Mouse (Mus musculus) spleen, adult 12 weeks (tissue): ENCODE measurements around the gene Lancl3.
A peak's percentile ranks its signal among the peaks of the same experiment; 100 is the strongest.

Experiments used
- DNase-seq: peaks from one replicate; pipeline ENCODE4 v3.0.0; 2022; ENCODE audit warnings: low spot score

Gene Lancl3

GRCm38 (mm10) chrX:9199761-9200371 is at the start of gene Lancl3:
Lancl3 (plus strand) TSS chrX:9199902.
- no peak for DNase-seq

- DNase-seq: no peak
Measured at GRCm38 (mm10) chrX:9179011-9179410, 20.7 kb upstream of the Lancl3 start.

GRCm38 (mm10) chrX:9181570-9181969 is 18.1 kb upstream of the Lancl3 start:
- no peak for DNase-seq

- DNase-seq: no peak
Measured at GRCm38 (mm10) chrX:9200380-9200917, 747 bp downstream of the Lancl3 start.

GRCm38 (mm10) chrX:9201954-9202353 is 2.3 kb downstream of the Lancl3 start:
- DNase-seq: no peak

GRCm38 (mm10) chrX:9202781-9203405 is 3.2 kb downstream of the Lancl3 start:
- DNase-seq: no peak

GRCm38 (mm10) chrX:9205121-9205520 is 5.4 kb downstream of the Lancl3 start:
- no peak for DNase-seq

- DNase-seq: peak; percentile 39
Measured at GRCm38 (mm10) chrX:9216244-9216643, 16.5 kb downstream of the Lancl3 start.

- no peak for DNase-seq
Measured at GRCm38 (mm10) chrX:9219570-9219969, 19.9 kb downstream of the Lancl3 start.

GRCm38 (mm10) chrX:9221206-9221605 is 21.5 kb downstream of the Lancl3 start:
- DNase-seq: peak; percentile 44

GRCm38 (mm10) chrX:9221736-9222135 is 22.0 kb downstream of the Lancl3 start:
- no peak for DNase-seq

GRCm38 (mm10) chrX:9222412-9223221 is 22.9 kb downstream of the Lancl3 start:
- no peak for DNase-seq

GRCm38 (mm10) chrX:9227105-9227504 is 27.4 kb downstream of the Lancl3 start:
- no peak for DNase-seq

- no peak for DNase-seq
Measured at GRCm38 (mm10) chrX:9240737-9241591, 41.3 kb downstream of the Lancl3 start.

- DNase-seq: no peak
Measured at GRCm38 (mm10) chrX:9243381-9243864, 43.7 kb downstream of the Lancl3 start.

GRCm38 (mm10) chrX:9244603-9245336 is 45.1 kb downstream of the Lancl3 start:
- no peak for DNase-seq

GRCm38 (mm10) chrX:9248911-9249310 is 49.2 kb downstream of the Lancl3 start:
- no peak for DNase-seq

- DNase-seq: peak; percentile 22
Measured at GRCm38 (mm10) chrX:9253990-9254389, 54.3 kb downstream of the Lancl3 start.

- no peak for DNase-seq
Measured at GRCm38 (mm10) chrX:9254901-9255300, 55.2 kb downstream of the Lancl3 start.

- no peak for DNase-seq
Measured at GRCm38 (mm10) chrX:9256766-9257165, 57.1 kb downstream of the Lancl3 start, which contains the start of gene Gm14862. Gm14862 (minus strand) TSS chrX:9256899.

GRCm38 (mm10) chrX:9257831-9258230 is 58.1 kb downstream of the Lancl3 start:
- DNase-seq: no peak
